Mouse (Mus musculus) gastrocnemius, adult 2 months (tissue): ENCODE measurements around the gene Fgfr2. TPM values are rescaled to one million over a fixed set of nuclear protein-coding genes. Genes with fewer than 3 reads are reported as not detected.

Experiments
- DNase-seq: peaks from one replicate; pipeline ENCODE4 v3.0.0; 2022
- H3K27ac ChIP-seq: fragments of 200-600 bp; 2 replicates; pipeline ENCODE4 v1.8.1; 2022; ENCODE audit warnings: mild to moderate bottlenecking
- H3K4me3 ChIP-seq: fragments of 200-600 bp; 2 replicates; pipeline ENCODE4 v1.8.1; 2022; ENCODE audit warnings: mild to moderate bottlenecking, moderate library complexity
- CTCF ChIP-seq: fragments of 200-600 bp; IDR thresholded peaks from 2 replicates; pipeline ENCODE4 v1.8.1; 2022; ENCODE audit warnings: antibody characterized with exemption, mild to moderate bottlenecking, moderate library complexity
- intact Hi-C: fragments of 180-260 bp; cut with DNase I; formaldehyde crosslinking; loops from one replicate; pipeline ENCODE4 v1.15.1; 2025
- total RNA-seq, 2 experiments: library from RNA; stranded (reverse); gene quantifications; 2 replicates each; pipeline ENCODE4 v1.2.3; 2021

Gene Fgfr2
- total RNA-seq, 2 experiments from 2014 or later = 0.15 to 0.33 TPM

- H3K27ac ChIP-seq = peak overlapping the region; percentile 41
- H3K4me3 ChIP-seq = no peak overlapping the region
- intact Hi-C loops = no loop called here
- peak; percentile 64 for DNase-seq
- no peak for TF ChIP-seq CTCF
Observed at GRCm38 (mm10) chr7:130631553-130632378, 2491.4 kb downstream of the Fgfr2 start.

DNA sequence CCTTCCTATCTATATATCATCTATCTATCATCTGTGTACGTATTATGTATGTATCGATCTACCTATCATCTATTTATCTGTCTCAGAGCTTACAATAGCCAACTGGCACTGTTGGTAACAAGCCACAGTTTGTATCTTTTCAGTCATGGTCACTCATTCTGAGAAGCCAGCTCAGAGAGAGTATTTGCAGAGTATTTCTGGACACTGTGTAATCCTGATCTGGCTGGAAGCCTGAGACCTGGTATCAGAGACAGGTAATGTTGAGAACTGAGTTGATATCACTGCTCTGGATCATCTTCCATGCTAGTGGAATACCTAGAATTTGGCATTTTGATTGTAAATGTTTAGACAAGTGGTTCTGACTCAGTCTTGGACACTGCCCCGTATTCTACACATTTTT is 2492.2 kb downstream of the Fgfr2 start:
- no peak for DNase-seq
- intact Hi-C loops = no loop called here
- TF ChIP-seq CTCF = no peak
- no peak overlapping the region for H3K4me3 ChIP-seq
- peak overlapping the region; percentile 41 for H3K27ac ChIP-seq

DNA sequence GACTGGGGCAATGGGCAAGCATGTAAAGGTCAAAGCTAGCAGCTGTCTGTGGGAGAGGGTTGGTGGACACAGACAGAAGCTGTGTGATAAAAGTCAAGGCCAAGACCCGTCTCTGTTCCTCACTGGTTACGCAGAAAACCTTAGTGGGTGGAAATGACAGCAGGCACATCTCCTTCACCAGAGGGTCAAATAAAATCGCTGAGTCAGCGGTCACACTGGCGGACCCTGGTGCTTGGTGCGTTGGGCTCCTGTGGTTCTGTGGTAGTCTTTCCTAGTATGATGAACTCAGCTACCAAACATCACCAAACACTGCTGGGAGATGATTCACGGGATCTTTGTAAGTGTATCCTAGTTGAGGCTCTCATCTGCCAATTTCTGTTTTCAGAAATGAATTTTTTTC is 2493.2 kb downstream of the Fgfr2 start:
- no peak for DNase-seq
- H3K4me3 ChIP-seq = no peak overlapping the region
- H3K27ac ChIP-seq = peak overlapping the region; percentile 10; the same call in 1 of the 2 replicates
- no peak for TF ChIP-seq CTCF
- intact Hi-C loops = no loop called here

GRCm38 (mm10) chr7:130628601-130629000 is 2494.5 kb downstream of the Fgfr2 start:
- H3K27ac ChIP-seq = peak overlapping the region; percentile 50

GRCm38 (mm10) chr7:130625361-130625760 is 2497.8 kb downstream of the Fgfr2 start:
- intact Hi-C loops = no loop called here
- Histone ChIP-seq H3K4me3 (0 out of 2 replicates have a peak overlapping the region, but pooled peaks have one; percentile 11), H3K27ac (no peak overlapping the region; the same call in 1 of the 2 replicates)
- DNase-seq = no peak
- no peak for TF ChIP-seq CTCF

More at GRCm38 (mm10) chr7:130628601-130629000, 2494.5 kb downstream of the Fgfr2 start:
- H3K4me3 ChIP-seq = no peak overlapping the region
- TF ChIP-seq CTCF = no peak
- DNase-seq = no peak
- intact Hi-C loops = no loop called here

- Histone ChIP-seq H3K4me3 (no peak overlapping the region), H3K27ac (no peak overlapping the region)
- intact Hi-C loops = no loop called here
Observed at GRCm38 (mm10) chr7:130624299-130624698, 2498.9 kb downstream of the Fgfr2 start.

GRCm38 (mm10) chr7:130622359-130622758 is 2500.8 kb downstream of the Fgfr2 start:
- DNase-seq = peak; percentile 62

More at GRCm38 (mm10) chr7:130624299-130624698, 2498.9 kb downstream of the Fgfr2 start:
- DNase-seq = no peak
- TF ChIP-seq CTCF = no peak

DNA sequence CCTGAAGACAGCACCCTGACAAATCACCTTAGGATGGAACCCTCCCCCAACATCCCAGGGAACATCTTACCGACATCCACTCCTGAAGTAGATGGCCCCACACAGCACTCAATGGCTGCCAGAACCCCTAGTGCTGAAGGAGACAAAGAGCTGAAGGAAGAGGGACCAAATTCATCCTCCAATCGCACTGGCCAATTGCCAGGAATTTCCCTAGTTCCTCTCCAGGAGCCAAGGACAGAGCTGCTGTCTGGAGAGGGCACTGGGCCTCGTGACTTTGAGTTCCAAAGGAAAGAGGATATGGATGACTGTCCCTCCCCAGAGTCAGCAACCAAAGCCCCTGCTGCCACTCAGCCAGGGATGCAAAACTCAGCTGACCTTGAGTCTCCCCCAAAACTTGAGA is 2501.2 kb downstream of the Fgfr2 start:
- no peak for TF ChIP-seq CTCF
- intact Hi-C loops = no loop called here
- DNase-seq = peak; percentile 50
- H3K27ac ChIP-seq = peak overlapping the region; percentile 16
- H3K4me3 ChIP-seq = no peak overlapping the region

More at GRCm38 (mm10) chr7:130622359-130622758, 2500.8 kb downstream of the Fgfr2 start:
- no peak overlapping the region for H3K4me3 ChIP-seq
- TF ChIP-seq CTCF = no peak
- peak overlapping the region; percentile 16 for H3K27ac ChIP-seq
- intact Hi-C loops = no loop called here

- intact Hi-C loops = no loop called here
- Histone ChIP-seq H3K4me3 (no peak overlapping the region), H3K27ac (no peak overlapping the region)
- no peak for TF ChIP-seq CTCF
- no peak for DNase-seq
Observed at GRCm38 (mm10) chr7:130621068-130621467, 2502.1 kb downstream of the Fgfr2 start.

DNA sequence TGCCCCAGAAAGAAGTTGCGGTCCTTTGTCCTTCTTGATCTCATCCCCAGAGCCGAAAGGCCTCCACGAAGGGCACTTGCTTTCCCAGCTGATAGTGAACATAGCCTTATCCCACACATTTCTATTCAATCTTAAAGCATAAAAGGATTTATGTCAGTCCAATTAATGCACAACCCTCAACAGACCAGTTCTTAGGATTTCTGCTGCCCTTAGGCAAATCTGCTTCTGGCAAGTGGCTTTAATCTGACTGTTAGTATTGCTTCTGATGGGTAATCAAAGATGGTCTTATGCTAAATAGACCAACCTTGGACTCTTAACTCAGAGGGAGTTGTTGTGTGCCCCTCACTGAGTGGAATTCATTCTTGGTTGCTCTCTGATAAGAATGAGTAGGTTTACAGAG is 2505.6 kb downstream of the Fgfr2 start:
- TF ChIP-seq CTCF = no peak
- no peak for DNase-seq
- H3K4me3 ChIP-seq = no peak overlapping the region
- H3K27ac ChIP-seq = no peak overlapping the region
- intact Hi-C loops = no loop called here

DNA sequence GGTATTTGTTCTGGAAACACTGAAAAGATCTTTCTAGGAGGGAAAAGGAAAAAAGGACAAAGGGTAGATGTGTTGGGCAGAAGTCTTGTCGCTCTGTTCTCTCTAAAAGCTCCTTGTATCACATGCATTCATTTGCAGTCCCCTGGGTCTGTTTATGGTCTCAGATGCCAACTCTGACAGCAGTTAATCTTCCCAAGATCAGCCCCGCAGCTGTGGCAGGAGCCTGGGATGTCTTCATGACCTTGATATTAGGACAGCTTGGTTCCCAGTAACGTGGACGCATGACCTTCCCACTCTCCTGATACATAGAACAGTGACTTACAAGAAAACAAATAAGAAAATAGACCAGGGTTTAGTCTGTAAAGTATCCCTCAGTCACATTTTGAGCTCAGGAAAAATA is 2509.2 kb downstream of the Fgfr2 start:
- H3K27ac ChIP-seq = peak overlapping the region; percentile 82
- no peak overlapping the region for H3K4me3 ChIP-seq
- peak; percentile 47 for DNase-seq
- intact Hi-C loops = no loop called here
- TF ChIP-seq CTCF = no peak

- intact Hi-C loops = loop anchor here (5.0 to 10.0 kb wide), 2 partner anchors 65 to 72 kb away; no protein-coding TSS in a partner anchor
- TF ChIP-seq CTCF = no peak
- DNase-seq = no peak
- H3K27ac ChIP-seq = no peak overlapping the region
- H3K4me3 ChIP-seq = no peak overlapping the region
Observed at GRCm38 (mm10) chr7:130606958-130607357, 2516.2 kb downstream of the Fgfr2 start.

GRCm38 (mm10) chr7:130605111-130605510 is 2518.0 kb downstream of the Fgfr2 start:
- intact Hi-C loops = loop anchor here (5.0 to 10.0 kb wide), 2 partner anchors 67 to 70 kb away; no protein-coding TSS in a partner anchor
- Histone ChIP-seq H3K4me3 (no peak overlapping the region), H3K27ac (peak overlapping the region; percentile 2; the same call in 1 of the 2 replicates)
- DNase-seq = no peak
- peak; percentile 76 for TF ChIP-seq CTCF
